Mouse (Mus musculus) small intestine, adult 2 months (tissue): ENCODE measurements around the gene Hoxb1. TPM values are rescaled to one million over a fixed set of nuclear protein-coding genes. Genes with fewer than 3 reads are reported as not detected.
A peak's percentile ranks its signal among the peaks of the same experiment; 100 is the strongest.

ENCODE experiments used
- H3K27ac ChIP-seq: fragments of 200-500 bp; 2 replicates; pipeline ENCODE4 v1.5.1; 2012; ENCODE audit warnings: low read depth, low read length, control low read depth, inconsistent platforms; ENCODE audit not compliant: insufficient read depth
- H3K27me3 ChIP-seq: fragments of 200-500 bp; 2 replicates; pipeline ENCODE4 v1.6.1; 2012; ENCODE audit warnings: mild to moderate bottlenecking, moderate library complexity, low read length, inconsistent platforms; ENCODE audit not compliant: control insufficient read depth, insufficient read depth
- H3K36me3 ChIP-seq: fragments of 200-500 bp; 2 replicates; pipeline ENCODE4 v1.6.1; 2012; ENCODE audit warnings: mild to moderate bottlenecking, low read length, control low read depth, inconsistent platforms; ENCODE audit not compliant: control insufficient read depth, insufficient read depth
- H3K4me1 ChIP-seq: fragments of 200-500 bp; 2 replicates; pipeline ENCODE4 v1.6.1; 2012; ENCODE audit warnings: low read length, inconsistent platforms, mixed read lengths; ENCODE audit not compliant: control insufficient read depth, insufficient read depth, insufficient read length
- H3K4me3 ChIP-seq: fragments of 200-500 bp; 2 replicates; pipeline ENCODE4 v1.5.1; 2012; ENCODE audit warnings: low read depth, mild to moderate bottlenecking, control low read depth, inconsistent platforms, low read length, moderate library complexity
- CTCF ChIP-seq: fragments of 200-500 bp; IDR thresholded peaks from 2 replicates; pipeline ENCODE4 v1.5.1; 2012; ENCODE audit warnings: low read depth, mild to moderate bottlenecking, control low read depth, inconsistent platforms, low read length, moderate library complexity, mixed read lengths; ENCODE audit not compliant: insufficient replicate concordance, insufficient read length; ENCODE audit errors: extremely low read depth
- POLR2A ChIP-seq: fragments of 200-500 bp; IDR thresholded peaks from 2 replicates; pipeline ENCODE4 v1.6.1; 2012; ENCODE audit warnings: low read depth, mild to moderate bottlenecking, control low read depth, inconsistent platforms, low read length, moderate library complexity
- WGBS: fragments of 180-500 bp; shearing (Covaris S2); methylation state at CpG from one replicate; pipeline ENCODE4 v1.1.7; 2018; 5-methylcytosine and 5-hydroxymethylcytosine counted together
- polyA plus RNA-seq: library from polyadenylated mRNA; depleted of rRNA; stranded (reverse); fragments of >200 nt; gene quantifications from 2 replicates; pipeline ENCODE4 v1.2.3, GENCODE M21; 2012

Hoxb1 gene
- polyA plus RNA-seq, 1 experiment = not detected

- TF ChIP-seq CTCF = no peak
- no peak for TF ChIP-seq POLR2A
- H3K36me3 ChIP-seq = peaks cover 2% of the 10 kb centered on the region; the same call in 1 of the 2 replicates
- H3K4me1 ChIP-seq = peaks cover 5% of the 10 kb centered on the region; the same call in 1 of the 2 replicates
- peaks cover 30% of the 10 kb centered on the region for H3K27me3 ChIP-seq
- WGBS = 4% methylated on average over 29 of the region's 29 CpGs
- peak overlapping the region; percentile 69 for H3K27ac ChIP-seq
- peak overlapping the region; percentile 70 for H3K4me3 ChIP-seq
These were observed 45.6 kb upstream of the Hoxb1 start for GRCm38 (mm10) chr11:96319910-96320309.

DNA sequence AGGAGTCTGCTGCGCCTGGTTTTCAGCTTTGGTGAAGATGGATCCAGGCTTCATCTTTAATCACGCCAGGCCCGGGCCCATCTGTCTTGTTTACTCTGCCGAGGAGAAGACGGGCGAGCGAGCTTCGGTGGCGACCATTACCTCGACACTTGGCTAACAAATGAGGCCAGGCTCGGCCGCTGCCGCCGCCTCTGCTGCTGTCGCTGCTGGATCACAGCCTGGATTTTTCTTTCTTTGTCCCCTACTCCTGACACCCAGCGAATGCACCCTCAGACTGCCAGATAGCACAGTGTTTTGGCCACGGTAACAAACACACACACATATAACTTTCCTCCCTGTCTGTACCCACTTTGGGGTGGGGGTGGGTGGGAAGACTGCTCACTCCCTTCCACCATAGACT lies 44.9 kb upstream of the Hoxb1 start:
- peaks cover 30% of the 10 kb centered on the region for H3K27me3 ChIP-seq
- no peak for TF ChIP-seq CTCF
- peak overlapping the region; percentile 26 for H3K4me3 ChIP-seq
- H3K27ac ChIP-seq = peak overlapping the region; percentile 49
- WGBS = 24% methylated on average over 17 of the region's 17 CpGs
- H3K36me3 ChIP-seq = peaks cover 2% of the 10 kb centered on the region; the same call in 1 of the 2 replicates
- H3K4me1 ChIP-seq = peaks cover 5% of the 10 kb centered on the region; the same call in 1 of the 2 replicates

GRCm38 (mm10) chr11:96321846-96322245 lies 43.7 kb upstream of the Hoxb1 start:
- peaks cover 5% of the 10 kb centered on the region; the same call in 1 of the 2 replicates for H3K4me1 ChIP-seq
- H3K4me3 ChIP-seq = no peak overlapping the region
- no peak overlapping the region for H3K27ac ChIP-seq
- 23% methylated on average over 5 of the region's 5 CpGs for whole genome bisulfite sequencing
- H3K27me3 ChIP-seq = peaks cover 34% of the 10 kb centered on the region
- no peak for TF ChIP-seq CTCF
- TF ChIP-seq POLR2A = no peak
- peaks cover 2% of the 10 kb centered on the region; the same call in 1 of the 2 replicates for H3K36me3 ChIP-seq

DNA sequence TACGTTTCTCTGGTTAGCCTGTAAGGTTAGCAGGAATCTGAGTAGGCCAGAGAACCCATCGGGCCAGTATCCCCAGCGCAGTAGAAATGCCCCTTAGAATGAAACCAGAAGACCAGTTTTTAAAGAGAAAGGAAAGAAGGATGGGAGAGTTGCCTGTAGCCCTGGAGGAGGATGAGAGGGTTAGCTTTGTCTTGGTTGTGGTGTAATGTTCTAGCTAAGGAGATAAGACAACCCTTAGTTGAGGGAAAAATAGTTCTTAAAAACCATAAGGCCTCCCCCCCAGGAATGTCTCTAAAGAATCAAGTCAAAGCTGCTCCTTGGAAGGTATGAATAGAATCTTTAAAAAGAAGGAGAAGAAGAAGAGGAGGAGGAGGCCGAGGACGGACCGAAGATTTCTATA lies 42.8 kb upstream of the Hoxb1 start:
- H3K36me3 ChIP-seq = peaks cover 2% of the 10 kb centered on the region; the same call in 1 of the 2 replicates
- peaks cover 34% of the 10 kb centered on the region for H3K27me3 ChIP-seq
- peak overlapping the region; percentile 45; the same call in 1 of the 2 replicates for H3K27ac ChIP-seq
- no peak overlapping the region for H3K4me3 ChIP-seq
- TF ChIP-seq CTCF (no peak), POLR2A (no peak)
- 61% methylated on average over 6 of the region's 6 CpGs for WGBS
- H3K4me1 ChIP-seq = peaks cover 5% of the 10 kb centered on the region; the same call in 1 of the 2 replicates

DNA sequence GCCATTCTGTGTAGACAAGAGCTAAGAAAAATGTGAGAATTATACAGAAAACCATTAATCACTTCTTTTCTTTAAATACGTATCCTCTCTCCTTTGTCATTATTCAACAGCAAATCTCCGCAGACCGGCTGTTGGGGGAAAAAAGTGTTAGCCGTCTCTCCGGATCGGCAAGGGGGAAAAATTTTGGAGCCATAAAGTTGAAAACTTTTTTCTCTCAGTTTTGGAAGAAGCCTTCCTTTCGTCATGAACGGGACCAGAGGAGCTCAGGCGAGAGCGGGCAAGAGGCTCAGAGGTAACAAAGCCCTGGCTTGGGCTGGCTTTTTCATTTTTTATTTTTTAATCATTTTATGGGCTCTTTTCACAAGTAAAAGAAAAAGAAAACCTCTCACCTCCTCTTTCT lies 42.4 kb upstream of the Hoxb1 start, which contains the start of gene Hoxb3:
TSS of gene Hoxb3 (plus strand) at position 173 of the 400 bp plus-strand sequence.
- no peak within 1 kb of the TSS for H3K4me3 ChIP-seq
- H3K27me3 ChIP-seq = peaks cover 30% of the 10 kb centered on the region
- peak within 1 kb of the TSS; percentile 58 for H3K27ac ChIP-seq
- 59% methylated on average over 10 of the region's 10 CpGs for WGBS
- peaks cover 5% of the 10 kb centered on the region; the same call in 1 of the 2 replicates for H3K4me1 ChIP-seq
- TF ChIP-seq POLR2A (no peak), CTCF (no peak)
- H3K36me3 ChIP-seq = peaks cover 2% of the 10 kb centered on the region; the same call in 1 of the 2 replicates

DNA sequence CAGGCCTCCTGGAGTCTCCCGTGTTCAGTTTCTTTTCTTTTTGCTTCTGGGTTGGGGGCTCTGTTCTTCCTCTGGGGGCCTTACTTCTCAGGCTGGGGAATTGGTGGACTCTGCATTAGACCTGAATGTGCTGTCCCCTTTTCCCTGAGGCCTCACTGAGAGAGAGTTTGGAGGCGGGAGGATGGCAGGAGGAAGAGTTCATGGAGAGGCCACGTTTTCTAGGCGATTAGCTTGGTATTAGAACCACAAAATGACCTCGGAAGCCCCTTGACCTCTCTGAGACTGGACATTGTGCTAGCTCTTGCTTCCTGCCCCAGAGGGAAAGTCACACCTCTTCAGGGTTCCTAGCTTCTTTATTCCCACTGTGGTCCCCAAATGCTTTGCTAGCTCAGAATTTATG lies 41.4 kb upstream of the Hoxb1 start:
- Histone ChIP-seq H3K27me3 (peaks cover 21% of the 10 kb centered on the region), H3K36me3 (peaks cover 2% of the 10 kb centered on the region; the same call in 1 of the 2 replicates), H3K4me3 (no peak overlapping the region), H3K4me1 (peaks cover 5% of the 10 kb centered on the region; the same call in 1 of the 2 replicates), H3K27ac (peak overlapping the region; percentile 58)
- WGBS = 45% methylated on average over 5 of the region's 5 CpGs
- no peak for TF ChIP-seq POLR2A

GRCm38 (mm10) chr11:96324965-96325364 lies 40.6 kb upstream of the Hoxb1 start:
- Histone ChIP-seq H3K4me3 (no peak overlapping the region), H3K27ac (peak overlapping the region; percentile 49), H3K27me3 (peaks cover 13% of the 10 kb centered on the region), H3K36me3 (peaks cover 2% of the 10 kb centered on the region; the same call in 1 of the 2 replicates), H3K4me1 (peaks cover 2% of the 10 kb centered on the region; the same call in 1 of the 2 replicates)
- 50% methylated on average over 8 of the region's 8 CpGs for WGBS
- no peak for TF ChIP-seq POLR2A
- no peak for TF ChIP-seq CTCF
